Mouse (Mus musculus): ENCODE data around the gene Pkd2. TPM values are rescaled to one million over a fixed set of nuclear protein-coding genes. Genes with fewer than 3 reads are reported as not detected.
A peak's percentile ranks its signal among the peaks of the same experiment; 100 is the strongest.

Pkd2 gene
- polyA plus RNA-seq, 1 experiment from 2014 or later = 6.3 TPM

DNA sequence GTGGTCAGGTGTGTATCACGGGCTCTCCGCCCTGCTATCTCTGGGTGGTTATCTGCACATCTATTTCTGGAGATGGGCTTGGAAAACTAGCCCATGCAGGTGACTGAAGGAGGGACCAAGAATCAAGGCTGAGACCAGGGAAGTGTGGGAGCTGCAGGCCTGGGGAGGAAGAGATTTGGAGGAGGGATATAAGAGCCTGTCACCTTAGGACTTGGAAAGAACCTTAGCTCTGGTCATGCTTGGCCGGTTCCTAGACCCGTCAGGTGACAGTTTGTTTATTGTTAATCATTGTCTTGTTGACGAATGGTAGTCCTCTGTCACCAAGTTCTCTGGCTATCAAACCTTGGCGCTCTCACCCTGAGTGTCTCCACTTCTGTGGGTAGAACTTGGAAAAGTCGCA lies 21.1 kb downstream of the Pkd2 start:
- no peak overlapping the region for H3K4me3 ChIP-seq (ENCODE audit: low read depth, low read length)
- no peaks in the 10 kb centered on the region for H3K9me3 ChIP-seq (replicated peaks; ENCODE audit: control insufficient read depth, low read length)
- no peaks in the 10 kb centered on the region for H3K4me1 ChIP-seq (ENCODE audit: control insufficient read depth, insufficient read depth, low read length)
- H3K9ac ChIP-seq (ENCODE audit: low read length) = no peak overlapping the region
- 89% methylated on average over 7 of the region's 7 CpGs for WGBS
- no peak for ATAC-seq
- no peak for DNase-seq (ENCODE audit: low spot score)
- H3K27me3 ChIP-seq (replicated peaks; ENCODE audit: control insufficient read depth, insufficient read depth, low read length) = no peaks in the 10 kb centered on the region
- H3K36me3 ChIP-seq (ENCODE audit: control insufficient read depth, insufficient read depth, low read length) = peaks cover 72% of the 10 kb centered on the region
- no peak overlapping the region for H3K27ac ChIP-seq (ENCODE audit: low read depth, low read length)
- no peak overlapping the region for H3K4me2 ChIP-seq (ENCODE audit: low read length)

DNA sequence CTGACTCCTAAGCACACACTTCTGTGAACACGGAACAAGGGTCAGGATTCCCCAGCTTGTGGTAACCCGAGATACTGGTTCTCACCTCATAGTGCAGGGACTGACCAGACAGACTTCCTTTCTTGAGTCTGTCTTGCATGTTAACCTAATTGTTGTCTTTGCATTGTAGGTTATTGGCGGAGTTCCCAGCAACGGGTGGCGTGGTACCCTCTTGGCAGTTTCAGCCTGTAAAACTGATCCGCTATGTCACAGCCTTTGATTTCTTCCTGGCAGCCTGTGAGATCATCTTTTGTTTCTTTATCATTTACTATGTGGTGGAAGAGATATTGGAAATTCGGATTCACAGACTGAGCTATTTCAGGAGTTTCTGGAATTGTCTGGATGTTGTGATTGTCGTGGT lies 23.6 kb downstream of the Pkd2 start:
- WGBS = 53% methylated on average over 8 of the region's 8 CpGs
- H3K9ac ChIP-seq (ENCODE audit: low read length) = no peak overlapping the region
- no peak overlapping the region for H3K4me2 ChIP-seq (ENCODE audit: low read length)
- H3K4me1 ChIP-seq (ENCODE audit: control insufficient read depth, insufficient read depth, low read length) = no peaks in the 10 kb centered on the region
- peak; percentile 62 for DNase-seq (ENCODE audit: low spot score)
- H3K27me3 ChIP-seq (replicated peaks; ENCODE audit: control insufficient read depth, insufficient read depth, low read length) = no peaks in the 10 kb centered on the region
- no peak overlapping the region for H3K4me3 ChIP-seq (ENCODE audit: low read depth, low read length)
- peak; percentile 37; the same call in 1 of the 2 replicates for ATAC-seq
- no peak overlapping the region for H3K27ac ChIP-seq (ENCODE audit: low read depth, low read length)
- H3K9me3 ChIP-seq (replicated peaks; ENCODE audit: control insufficient read depth, low read length) = no peaks in the 10 kb centered on the region
- peaks cover 68% of the 10 kb centered on the region for H3K36me3 ChIP-seq (ENCODE audit: control insufficient read depth, insufficient read depth, low read length)

DNA sequence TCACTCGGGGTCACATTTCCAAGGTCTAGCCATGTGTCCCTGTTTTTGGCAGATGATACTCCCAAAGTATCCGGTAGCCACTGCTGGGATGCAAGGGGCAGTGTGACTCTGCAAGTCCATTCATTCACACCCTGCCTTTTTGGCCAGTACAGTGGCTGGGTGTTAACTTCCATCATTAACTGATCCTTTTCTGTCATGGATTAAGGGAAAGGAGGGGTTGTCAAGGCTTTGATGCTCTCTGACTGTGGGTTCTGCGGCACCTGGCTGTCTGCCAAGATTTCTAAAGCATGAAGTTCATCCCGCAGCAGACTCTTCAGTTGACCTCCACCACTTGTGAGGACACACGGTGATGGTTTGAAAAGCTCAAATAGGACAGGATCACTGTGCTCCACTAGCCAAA lies 32.3 kb downstream of the Pkd2 start:
- H3K27ac ChIP-seq (ENCODE audit: low read depth, low read length) = no peak overlapping the region
- H3K4me2 ChIP-seq (ENCODE audit: low read length) = no peak overlapping the region
- ATAC-seq (no peak), DNase-seq (ENCODE audit: low spot score) (no peak)
- 64% methylated on average over 5 of the region's 5 CpGs for WGBS
- H3K4me3 ChIP-seq (ENCODE audit: low read depth, low read length) = no peak overlapping the region
- H3K4me1 ChIP-seq (ENCODE audit: control insufficient read depth, insufficient read depth, low read length) = no peaks in the 10 kb centered on the region
- peaks cover 75% of the 10 kb centered on the region for H3K36me3 ChIP-seq (ENCODE audit: control insufficient read depth, insufficient read depth, low read length)
- H3K9ac ChIP-seq (ENCODE audit: low read length) = no peak overlapping the region
- no peaks in the 10 kb centered on the region for H3K9me3 ChIP-seq (replicated peaks; ENCODE audit: control insufficient read depth, low read length)
- no peaks in the 10 kb centered on the region for H3K27me3 ChIP-seq (replicated peaks; ENCODE audit: control insufficient read depth, insufficient read depth, low read length)

DNA sequence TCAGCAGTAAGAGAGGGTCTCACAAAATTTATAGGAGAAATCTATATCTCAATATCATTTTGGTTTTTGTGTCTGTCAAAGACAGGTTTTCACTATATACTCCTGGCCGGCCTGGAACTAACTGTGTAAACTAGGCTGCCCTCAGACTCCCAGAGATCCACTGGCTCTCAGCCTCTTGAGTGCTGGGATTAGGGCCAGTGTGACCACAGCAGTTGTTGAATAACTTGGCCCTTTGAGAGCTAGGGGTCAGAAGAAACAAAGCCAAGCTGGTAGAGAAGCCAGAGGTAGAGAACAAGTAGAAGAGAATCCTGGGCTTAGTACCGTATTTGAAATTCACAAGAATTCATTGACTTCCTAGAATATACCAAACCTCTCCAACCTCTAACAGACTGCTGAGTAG lies 45.6 kb downstream of the Pkd2 start:
- ATAC-seq (no peak), DNase-seq (ENCODE audit: low spot score) (no peak)

DNA sequence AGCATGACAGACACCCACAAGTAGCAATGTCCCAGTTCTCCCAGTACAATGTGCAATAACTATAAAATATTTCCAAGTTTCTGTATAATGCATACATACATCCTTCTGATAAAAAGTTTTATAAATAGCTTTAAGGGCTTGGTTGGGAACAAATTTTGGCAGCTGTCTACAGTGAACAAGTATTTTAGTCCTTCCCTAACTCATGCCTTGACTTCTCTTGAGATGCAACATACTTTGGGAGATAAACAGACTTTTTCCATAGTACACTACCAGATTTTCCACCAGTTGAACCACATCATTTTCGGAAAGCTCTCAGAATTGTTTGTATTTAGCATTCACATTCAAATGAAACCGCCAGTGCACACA lies 48.6 kb downstream of the Pkd2 start:
- peaks cover 17% of the 10 kb centered on the region for H3K36me3 ChIP-seq (ENCODE audit: control insufficient read depth, insufficient read depth, low read length)
- H3K9me3 ChIP-seq (replicated peaks; ENCODE audit: control insufficient read depth, low read length) = no peaks in the 10 kb centered on the region; the same call in 1 of the 2 replicates
- H3K4me3 ChIP-seq (ENCODE audit: low read depth, low read length) = peak overlapping the region; percentile 85
- DNase-seq (ENCODE audit: low spot score) = no peak
- H3K4me2 ChIP-seq (ENCODE audit: low read length) = peak overlapping the region; percentile 41
- no peak for ATAC-seq
- H3K27ac ChIP-seq (ENCODE audit: low read depth, low read length) = no peak overlapping the region
- H3K4me1 ChIP-seq (ENCODE audit: control insufficient read depth, insufficient read depth, low read length) = peaks cover 12% of the 10 kb centered on the region; the same call in 1 of the 2 replicates
- no peak overlapping the region for H3K9ac ChIP-seq (ENCODE audit: low read length)
- no peaks in the 10 kb centered on the region for H3K27me3 ChIP-seq (replicated peaks; ENCODE audit: control insufficient read depth, insufficient read depth, low read length)
- WGBS = 0% methylated on average over 2 of the region's 2 CpGs

More for the DNA sequence above, 45.6 kb downstream of the Pkd2 start:
- Histone ChIP-seq H3K27me3 (replicated peaks; ENCODE audit: control insufficient read depth, insufficient read depth, low read length) (no peaks in the 10 kb centered on the region), H3K27ac (ENCODE audit: low read depth, low read length) (no peak overlapping the region), H3K4me3 (ENCODE audit: low read depth, low read length) (no peak overlapping the region), H3K4me1 (ENCODE audit: control insufficient read depth, insufficient read depth, low read length) (peaks cover 9% of the 10 kb centered on the region; the same call in 1 of the 2 replicates), H3K9me3 (replicated peaks; ENCODE audit: control insufficient read depth, low read length) (no peaks in the 10 kb centered on the region), H3K36me3 (ENCODE audit: control insufficient read depth, insufficient read depth, low read length) (peaks cover 22% of the 10 kb centered on the region), H3K9ac (ENCODE audit: low read length) (no peak overlapping the region), H3K4me2 (ENCODE audit: low read length) (no peak overlapping the region)
- WGBS = 88% methylated on average over 2 of the region's 2 CpGs

DNA sequence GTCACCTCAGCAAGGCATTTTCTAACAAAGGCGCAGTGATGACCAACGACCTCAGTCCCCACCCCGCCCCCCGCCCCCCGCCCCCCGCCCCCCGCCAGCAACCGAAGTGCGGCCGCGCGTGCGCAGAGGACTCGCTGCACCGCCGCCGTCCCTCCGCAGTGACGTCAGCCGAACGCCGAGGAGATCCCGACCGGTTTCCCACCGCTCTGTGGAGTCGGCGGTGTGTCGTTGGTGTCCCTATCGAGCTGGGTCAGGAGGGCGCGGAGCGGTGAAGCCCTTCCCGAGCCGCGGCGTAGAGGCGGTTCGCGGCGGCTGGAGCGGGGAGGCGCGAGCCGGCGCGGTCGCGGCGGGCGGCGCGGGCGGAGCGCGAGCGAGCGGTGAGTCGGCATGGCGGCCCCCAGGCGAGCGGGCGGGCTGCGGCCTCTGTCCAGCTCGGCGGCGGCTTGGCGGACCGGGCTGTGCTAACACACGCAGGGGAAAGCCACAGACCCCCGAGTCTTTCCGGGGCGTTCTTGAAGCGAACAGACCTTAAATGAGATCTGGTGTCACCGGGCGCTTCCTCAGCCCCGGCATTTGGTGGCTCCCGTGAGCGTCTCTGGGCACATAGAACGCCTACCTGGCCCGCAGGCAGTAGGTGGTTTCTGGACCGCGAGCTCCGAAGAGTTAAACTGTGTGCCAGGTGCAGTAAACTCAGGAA lies 49.1 kb downstream of the Pkd2 start, which contains the start of gene BC005561:
TSS of gene BC005561 (plus strand) at position 158 of the 697 bp plus-strand sequence.
- peak within 1 kb of the TSS; percentile 89 for H3K9ac ChIP-seq (ENCODE audit: low read length)
- H3K4me2 ChIP-seq (ENCODE audit: low read length) = peak within 1 kb of the TSS; percentile 72
- H3K27me3 ChIP-seq (replicated peaks; ENCODE audit: control insufficient read depth, insufficient read depth, low read length) = no peaks in the 10 kb centered on the region
- H3K27ac ChIP-seq (ENCODE audit: low read depth, low read length) = peak within 1 kb of the TSS; percentile 86
- H3K36me3 ChIP-seq (ENCODE audit: control insufficient read depth, insufficient read depth, low read length) = peaks cover 12% of the 10 kb centered on the region
- peak; percentile 95 for ATAC-seq
- peaks cover 4% of the 10 kb centered on the region; the same call in 1 of the 2 replicates for H3K9me3 ChIP-seq (replicated peaks; ENCODE audit: control insufficient read depth, low read length)
- peak within 1 kb of the TSS; percentile 85 for H3K4me3 ChIP-seq (ENCODE audit: low read depth, low read length)
- WGBS = under 1% methylated on average over 67 of the region's 83 CpGs
- DNase-seq (ENCODE audit: low spot score) = peak; percentile 92
- H3K4me1 ChIP-seq (ENCODE audit: control insufficient read depth, insufficient read depth, low read length) = peaks cover 12% of the 10 kb centered on the region; the same call in 1 of the 2 replicates

DNA sequence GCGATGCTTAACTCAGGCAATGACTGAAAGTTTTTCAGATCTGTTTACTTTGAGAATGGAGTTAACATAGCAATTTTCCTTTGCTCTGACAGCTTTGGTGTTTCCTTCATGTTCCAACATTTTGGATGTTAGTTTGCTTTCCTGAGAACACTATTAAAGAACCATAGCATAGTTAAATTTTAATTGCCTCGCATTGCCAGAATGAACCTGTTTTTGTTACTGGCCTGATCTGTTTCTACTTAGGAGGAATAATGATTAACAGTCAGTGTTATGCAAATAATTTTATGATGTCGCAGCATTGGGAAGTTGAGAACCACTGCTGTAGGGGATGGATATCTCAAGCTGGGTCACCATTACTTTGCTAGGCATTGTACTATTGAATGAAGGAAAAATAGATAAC lies 52.0 kb downstream of the Pkd2 start:
- no peak for DNase-seq (ENCODE audit: low spot score)
- no peak overlapping the region for H3K27ac ChIP-seq (ENCODE audit: low read depth, low read length)

DNA sequence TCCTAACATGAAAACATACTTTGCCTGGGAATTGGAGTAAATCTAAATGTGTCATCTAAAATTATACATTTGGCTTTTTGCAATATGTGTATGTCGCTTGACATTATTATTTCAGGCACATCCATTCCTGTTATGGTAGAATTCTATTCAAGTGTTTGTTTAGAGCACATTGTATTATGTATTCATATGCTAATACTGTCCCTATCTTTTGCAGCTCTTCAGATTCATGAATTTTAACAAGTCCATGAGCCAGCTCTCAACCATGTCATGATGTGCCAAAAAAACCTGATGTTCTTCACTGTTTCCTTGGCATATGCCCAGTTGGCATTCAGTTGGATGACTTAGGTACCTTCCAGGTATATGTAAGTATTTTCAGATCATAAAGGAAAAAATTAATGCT lies 79.4 kb downstream of the Pkd2 start:
- DNase-seq (ENCODE audit: low spot score) (peak; percentile 44), ATAC-seq (peak; percentile 57; the same call in 1 of the 2 replicates)
- no peaks in the 10 kb centered on the region for H3K9me3 ChIP-seq (replicated peaks; ENCODE audit: control insufficient read depth, low read length)
- 71% methylated on average over 1 of the region's 1 CpGs for WGBS
- H3K9ac ChIP-seq (ENCODE audit: low read length) = no peak overlapping the region
- no peak overlapping the region for H3K27ac ChIP-seq (ENCODE audit: low read depth, low read length)
- no peak overlapping the region for H3K4me2 ChIP-seq (ENCODE audit: low read length)
- no peaks in the 10 kb centered on the region for H3K27me3 ChIP-seq (replicated peaks; ENCODE audit: control insufficient read depth, insufficient read depth, low read length)
- no peaks in the 10 kb centered on the region for H3K4me1 ChIP-seq (ENCODE audit: control insufficient read depth, insufficient read depth, low read length)
- no peak overlapping the region for H3K4me3 ChIP-seq (ENCODE audit: low read depth, low read length)
- peaks cover 50% of the 10 kb centered on the region for H3K36me3 ChIP-seq (ENCODE audit: control insufficient read depth, insufficient read depth, low read length)

More for the DNA sequence above, 52.0 kb downstream of the Pkd2 start:
- no peak overlapping the region for H3K4me3 ChIP-seq (ENCODE audit: low read depth, low read length)
- ATAC-seq = no peak
- no peak overlapping the region for H3K9ac ChIP-seq (ENCODE audit: low read length)
- 96% methylated on average over 3 of the region's 3 CpGs for WGBS
- H3K9me3 ChIP-seq (replicated peaks; ENCODE audit: control insufficient read depth, low read length) = peaks cover 16% of the 10 kb centered on the region
- no peaks in the 10 kb centered on the region for H3K27me3 ChIP-seq (replicated peaks; ENCODE audit: control insufficient read depth, insufficient read depth, low read length)
- H3K4me2 ChIP-seq (ENCODE audit: low read length) = no peak overlapping the region
- H3K36me3 ChIP-seq (ENCODE audit: control insufficient read depth, insufficient read depth, low read length) = no peaks in the 10 kb centered on the region
- H3K4me1 ChIP-seq (ENCODE audit: control insufficient read depth, insufficient read depth, low read length) = peaks cover 12% of the 10 kb centered on the region; the same call in 1 of the 2 replicates

DNA sequence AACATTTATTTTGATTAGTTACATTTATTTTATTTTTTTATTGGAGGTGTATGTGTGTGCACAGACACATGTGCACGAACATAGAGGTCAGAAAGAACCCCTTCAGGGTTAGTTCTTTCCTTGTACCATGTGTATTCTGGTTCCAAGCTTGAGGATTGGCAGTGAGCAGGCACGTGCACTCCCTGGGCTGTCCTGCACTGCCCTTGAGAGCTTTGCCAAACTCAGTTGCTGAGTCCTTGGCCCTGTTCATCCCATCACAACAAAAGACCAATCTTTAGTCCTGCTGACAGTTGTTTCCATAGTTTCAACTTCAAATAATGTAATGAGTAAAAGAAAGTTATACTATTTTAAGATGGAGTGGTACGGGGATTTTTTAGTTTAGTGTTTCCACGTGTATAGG lies 80.1 kb downstream of the Pkd2 start:
- ATAC-seq = no peak
- peaks cover 50% of the 10 kb centered on the region for H3K36me3 ChIP-seq (ENCODE audit: control insufficient read depth, insufficient read depth, low read length)

More for the DNA sequence above, 80.1 kb downstream of the Pkd2 start:
- DNase-seq (ENCODE audit: low spot score) = no peak
- Histone ChIP-seq H3K27ac (ENCODE audit: low read depth, low read length) (no peak overlapping the region), H3K27me3 (replicated peaks; ENCODE audit: control insufficient read depth, insufficient read depth, low read length) (no peaks in the 10 kb centered on the region), H3K4me3 (ENCODE audit: low read depth, low read length) (no peak overlapping the region), H3K4me2 (ENCODE audit: low read length) (no peak overlapping the region), H3K4me1 (ENCODE audit: control insufficient read depth, insufficient read depth, low read length) (no peaks in the 10 kb centered on the region), H3K9ac (ENCODE audit: low read length) (no peak overlapping the region), H3K9me3 (replicated peaks; ENCODE audit: control insufficient read depth, low read length) (no peaks in the 10 kb centered on the region)
- 94% methylated on average over 4 of the region's 4 CpGs for WGBS

Data from forebrain, embryonic 14.5 days (tissue).